Mouse (Mus musculus) layer of hippocampus, adult 2 months (tissue): ENCODE measurements at regions not wholly inside any gene's neighbourhood (a gene's known extent, or its start where the extent isn't known, plus 50 kb on each side); places are given as distances from the start of the nearest gene placed in this dataset.

Experiments
- DNase-seq, 2 experiments: peaks; one replicate each; pipeline ENCODE4 v3.0.0; 2022; ENCODE audit warnings: low spot score in 2 of 2
- H3K27ac ChIP-seq: fragments of 200-600 bp; 2 replicates; pipeline ENCODE4 v1.8.1; 2022
- H3K4me3 ChIP-seq: fragments of 200-600 bp; 2 replicates; pipeline ENCODE4 v1.8.1; 2022; ENCODE audit warnings: mild to moderate bottlenecking
- CTCF ChIP-seq: fragments of 200-600 bp; conservative IDR thresholded peaks from 2 replicates; pipeline ENCODE4 v1.8.1; 2022; ENCODE audit warnings: antibody characterized with exemption, mild to moderate bottlenecking, moderate library complexity

- Histone ChIP-seq H3K27ac (no peak overlapping the region), H3K4me3 (no peak overlapping the region)
- no peak for TF ChIP-seq CTCF
- DNase-seq = no peak
Observed at GRCm38 (mm10) chr3:41276096-41276495, 193.2 kb upstream of the Pgrmc2 start.

- Histone ChIP-seq H3K27ac (no peak overlapping the region), H3K4me3 (no peak overlapping the region)
- no peak for TF ChIP-seq CTCF
- DNase-seq = no peak
Observed at GRCm38 (mm10) chr3:41268516-41268915, 185.7 kb upstream of the Pgrmc2 start.

GRCm38 (mm10) chr3:41266216-41266615 is 183.4 kb upstream of the Pgrmc2 start:
- Histone ChIP-seq H3K4me3 (no peak overlapping the region), H3K27ac (no peak overlapping the region)
- TF ChIP-seq CTCF = no peak
- no peak for DNase-seq

GRCm38 (mm10) chr3:41265399-41265798 is 182.6 kb upstream of the Pgrmc2 start:
- TF ChIP-seq CTCF = no peak
- Histone ChIP-seq H3K4me3 (no peak overlapping the region), H3K27ac (no peak overlapping the region)
- DNase-seq = no peak

DNA sequence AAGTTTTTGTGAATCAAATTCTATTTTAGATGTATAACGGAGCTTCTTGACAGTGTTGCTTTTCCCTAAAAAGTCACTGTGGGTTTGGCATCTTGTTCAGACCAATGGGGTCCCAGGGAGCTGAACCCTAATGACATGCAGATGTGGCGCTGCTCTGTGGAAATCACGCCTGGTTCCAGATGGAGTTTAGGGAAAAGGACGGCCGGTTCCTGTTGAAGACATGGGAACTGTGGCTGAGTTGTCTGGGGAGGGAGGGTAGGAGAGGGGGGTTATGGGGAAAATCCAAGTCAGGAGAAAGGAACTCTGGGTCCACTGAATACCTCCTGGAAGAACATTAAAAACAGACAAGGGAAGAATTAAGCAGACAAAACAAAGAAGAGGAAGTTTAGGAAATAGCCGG is 175.4 kb upstream of the Pgrmc2 start:
- no peak for DNase-seq
- no peak overlapping the region for H3K4me3 ChIP-seq
- TF ChIP-seq CTCF = no peak
- H3K27ac ChIP-seq = no peak overlapping the region

DNA sequence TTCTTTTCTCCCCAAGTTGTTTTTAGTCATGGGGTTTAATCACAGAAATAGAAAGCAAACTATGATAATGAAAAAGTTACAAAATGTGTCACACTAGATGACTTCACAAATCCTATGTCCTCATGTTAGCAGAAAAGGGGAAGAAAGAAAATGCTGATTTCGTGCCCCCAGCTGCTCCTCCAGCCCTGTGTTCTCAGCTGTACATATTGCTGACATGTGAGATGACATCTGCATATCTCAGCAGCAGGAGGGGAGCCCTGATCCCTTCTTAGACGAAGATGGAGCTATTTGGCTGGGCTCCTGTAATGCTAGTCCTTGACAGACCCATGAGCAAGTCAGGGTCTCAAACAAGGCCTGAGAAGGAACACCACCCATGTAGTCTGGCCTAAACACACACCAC is 162.1 kb upstream of the Pgrmc2 start:
- no peak for DNase-seq
- TF ChIP-seq CTCF = no peak

GRCm38 (mm10) chr3:41241856-41242552 is 159.2 kb upstream of the Pgrmc2 start:
- TF ChIP-seq CTCF = no peak
- Histone ChIP-seq H3K4me3 (no peak overlapping the region), H3K27ac (no peak overlapping the region)

More for the DNA sequence above, 162.1 kb upstream of the Pgrmc2 start:
- no peak overlapping the region for H3K27ac ChIP-seq
- H3K4me3 ChIP-seq = no peak overlapping the region

DNA sequence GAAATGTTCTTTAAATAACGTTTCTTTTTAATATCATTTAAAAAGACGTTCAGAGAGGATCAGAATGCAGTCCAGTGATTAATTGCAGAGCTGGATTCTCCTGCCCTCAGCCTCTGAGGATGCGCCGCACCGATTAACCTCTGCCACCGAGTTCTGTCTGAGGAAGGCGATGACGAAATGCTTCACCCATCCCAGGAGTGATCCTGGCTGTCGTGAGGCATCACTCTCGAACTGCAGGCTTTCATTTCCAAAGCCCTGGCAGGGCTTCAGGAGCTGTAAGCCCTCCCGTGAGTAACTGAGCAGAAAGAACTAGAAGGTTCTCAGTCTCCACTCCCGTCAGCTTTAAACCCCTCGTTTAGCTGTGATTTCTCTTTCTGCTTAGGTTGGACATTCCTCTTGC is 157.0 kb upstream of the Pgrmc2 start:
- no peak for DNase-seq
- Histone ChIP-seq H3K27ac (no peak overlapping the region), H3K4me3 (no peak overlapping the region)
- no peak for TF ChIP-seq CTCF

More at GRCm38 (mm10) chr3:41241856-41242552, 159.2 kb upstream of the Pgrmc2 start:
- no peak for DNase-seq

DNA sequence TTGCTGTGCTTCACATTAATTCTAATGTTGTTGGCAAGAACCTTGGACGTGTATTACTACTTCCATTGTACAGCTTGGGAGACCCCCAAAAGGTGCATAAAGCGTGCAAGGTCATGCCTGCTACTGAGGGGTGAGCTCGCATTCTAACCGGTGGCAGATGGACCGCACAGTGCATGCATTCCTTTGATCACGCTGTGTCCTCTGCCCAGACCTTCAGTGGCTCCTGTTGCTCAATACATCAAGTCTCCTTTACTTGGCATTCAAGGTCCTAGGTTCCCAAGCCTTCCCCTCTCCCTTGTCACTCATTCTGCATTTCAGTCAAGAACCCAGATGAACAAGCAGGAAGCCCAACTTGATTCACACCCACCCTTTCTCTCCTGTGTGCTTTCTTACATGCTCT is 156.4 kb upstream of the Pgrmc2 start:
- no peak for DNase-seq
- H3K27ac ChIP-seq = no peak overlapping the region
- TF ChIP-seq CTCF = no peak

GRCm38 (mm10) chr3:41238046-41238445 is 155.2 kb upstream of the Pgrmc2 start:
- H3K4me3 ChIP-seq = no peak overlapping the region
- DNase-seq = no peak
- no peak overlapping the region for H3K27ac ChIP-seq
- TF ChIP-seq CTCF = no peak

More for the DNA sequence above, 156.4 kb upstream of the Pgrmc2 start:
- H3K4me3 ChIP-seq = no peak overlapping the region

DNA sequence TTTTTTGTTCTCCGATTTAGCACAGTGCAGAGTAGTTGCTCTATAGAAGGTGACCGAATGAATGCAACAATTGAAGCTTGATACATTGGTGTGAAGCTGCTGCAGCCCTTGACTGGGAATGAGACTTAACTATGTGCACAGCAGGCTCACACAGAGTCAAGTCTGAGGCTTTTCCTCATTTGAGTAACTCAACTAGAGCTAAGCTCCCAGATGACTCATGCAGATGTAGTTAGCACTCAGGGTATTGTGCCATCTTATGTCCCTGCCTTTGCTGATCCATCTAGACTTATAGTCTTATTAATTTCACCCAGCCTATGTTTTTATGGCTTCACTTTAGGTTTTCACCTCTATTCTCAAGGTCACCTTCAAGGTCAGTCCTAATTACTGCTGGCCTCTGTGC is 152.8 kb upstream of the Pgrmc2 start:
- TF ChIP-seq CTCF = no peak
- no peak overlapping the region for H3K27ac ChIP-seq
- no peak for DNase-seq

DNA sequence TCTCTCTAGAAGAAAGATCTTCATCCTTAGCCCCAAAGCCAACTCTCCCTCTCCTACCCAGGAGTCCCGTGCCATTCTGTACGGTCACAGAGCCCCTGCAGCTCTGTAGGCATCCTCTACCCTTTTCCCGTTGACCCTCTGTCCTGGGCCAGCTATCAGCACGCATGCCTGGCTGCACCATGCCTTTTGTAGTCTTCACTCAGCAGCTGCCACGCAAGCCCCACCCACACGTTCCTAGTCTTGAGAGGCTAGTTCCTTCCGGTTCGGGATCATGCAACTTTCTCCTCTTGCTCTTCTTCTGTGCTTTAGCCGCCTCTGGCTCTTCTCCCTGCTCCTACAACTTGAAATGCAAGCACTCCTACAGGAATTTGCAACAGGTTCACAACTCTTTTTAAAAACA is 152.1 kb upstream of the Pgrmc2 start:
- Histone ChIP-seq H3K27ac (no peak overlapping the region), H3K4me3 (no peak overlapping the region)
- TF ChIP-seq CTCF = no peak
- no peak for DNase-seq

More for the DNA sequence above, 152.8 kb upstream of the Pgrmc2 start:
- no peak overlapping the region for H3K4me3 ChIP-seq

- Histone ChIP-seq H3K27ac (no peak overlapping the region), H3K4me3 (no peak overlapping the region)
- DNase-seq = no peak
- no peak for TF ChIP-seq CTCF
Observed at GRCm38 (mm10) chr3:41234191-41234590, 151.3 kb upstream of the Pgrmc2 start.

GRCm38 (mm10) chr3:41233439-41233838 is 150.6 kb upstream of the Pgrmc2 start:
- DNase-seq = no peak
- TF ChIP-seq CTCF = no peak
- no peak overlapping the region for H3K4me3 ChIP-seq
- no peak overlapping the region for H3K27ac ChIP-seq
